In genomic region chr7:113621898-113622510, GRCm38 (mm10) we compare ENCODE assay signal across 14 mouse cellular contexts.
DNase-seq lines count a peak whose midpoint lies in the region; ATAC-seq lines count a peak whose summit lies in the region.
"Had no signal": no experiment of that assay in that cellular context is flagged by ENCODE, and none has a peak within 500 bp of the region (broad histone marks: within the 10 kb centered on the region; RNA-seq: fewer than 3 reads in every experiment).

No protein-coding gene starts in this region.

- ATAC-seq in heart, embryonic 13.5 days (ENCODE audit: extremely low read depth, insufficient number of reproducible peaks, low FRiP score, low TSS enrichment) = no peak
- no peak for ATAC-seq in midbrain, embryonic 14.5 days (ENCODE audit: low FRiP score, low TSS enrichment)
- no peak for ATAC-seq in midbrain, embryonic 13.5 days
- peak; percentile 40; the same call in 1 of the 2 replicates for ATAC-seq in hindbrain, embryonic 14.5 days (ENCODE audit: low FRiP score)
- peak; percentile 78 for ATAC-seq in neural tube, embryonic 14.5 days (ENCODE audit: low read depth)
- ATAC-seq in liver, embryonic 12.5 days = no peak
- ATAC-seq: activated CD4-positive, CD25-positive, alpha-beta regulatory T cell, adult 4 months; forebrain, embryonic 13.5 days; inflammation-experienced regulatory T-cells, adult 6 months had no signal

- H3K9me3 ChIP-seq in heart, embryonic 13.5 days = no peaks in the 10 kb centered on the region
- H3K9me3 ChIP-seq in heart, embryonic 10.5 days = no peaks in the 10 kb centered on the region
- H3K9me3 ChIP-seq in midbrain, embryonic 14.5 days (ENCODE audit: control insufficient read depth, low read length) = no peaks in the 10 kb centered on the region
- H3K9me3 ChIP-seq in midbrain, embryonic 13.5 days = no peaks in the 10 kb centered on the region
- H3K9me3 ChIP-seq in hindbrain, embryonic 14.5 days (ENCODE audit: control insufficient read depth, low read length) = no peaks in the 10 kb centered on the region
- no peaks in the 10 kb centered on the region for H3K9me3 ChIP-seq in neural tube, embryonic 14.5 days (ENCODE audit: control insufficient read depth, low read length)
- H3K9me3 ChIP-seq in liver, embryonic 12.5 days (replicated peaks) = no peaks in the 10 kb centered on the region
- H3K9me3 ChIP-seq: embryonic facial prominence, embryonic 13.5 days; forebrain, embryonic 13.5 days had no signal

- 54% methylated on average over 13 of the region's 13 CpGs for WGBS in heart, embryonic 13.5 days
- WGBS in heart, embryonic 10.5 days = 57% methylated on average over 13 of the region's 13 CpGs
- 70% methylated on average over 13 of the region's 13 CpGs for WGBS in midbrain, embryonic 14.5 days
- WGBS in midbrain, embryonic 13.5 days = 70% methylated on average over 13 of the region's 13 CpGs
- WGBS in hindbrain, embryonic 14.5 days = 39% methylated on average over 13 of the region's 13 CpGs
- 28% methylated on average over 13 of the region's 13 CpGs for WGBS in neural tube, embryonic 14.5 days
- WGBS in liver, embryonic 12.5 days (ENCODE audit: insufficient replicate concordance) = 31% methylated on average over 13 of the region's 13 CpGs

- peak overlapping the region; percentile 30; the same call in 1 of the 2 replicates for H3K4me2 ChIP-seq in heart, embryonic 13.5 days
- H3K4me2 ChIP-seq in midbrain, embryonic 14.5 days (ENCODE audit: low read length) = no peak overlapping the region
- no peak overlapping the region for H3K4me2 ChIP-seq in midbrain, embryonic 13.5 days (replicated peaks)
- no peak overlapping the region for H3K4me2 ChIP-seq in hindbrain, embryonic 14.5 days (replicated peaks)
- H3K4me2 ChIP-seq in neural tube, embryonic 14.5 days (ENCODE audit: low read depth, low read length) = no peak overlapping the region
- H3K4me2 ChIP-seq in liver, embryonic 12.5 days = no peak overlapping the region
- H3K4me2 ChIP-seq: embryonic facial prominence, embryonic 13.5 days; forebrain, embryonic 13.5 days had no signal

- H3K4me3 ChIP-seq in heart, embryonic 13.5 days = no peak overlapping the region
- no peak overlapping the region for H3K4me3 ChIP-seq in heart, embryonic 10.5 days
- H3K4me3 ChIP-seq in midbrain, embryonic 14.5 days (replicated peaks; ENCODE audit: low read depth, low read length) = no peak overlapping the region
- H3K4me3 ChIP-seq in midbrain, embryonic 13.5 days (replicated peaks) = no peak overlapping the region
- H3K4me3 ChIP-seq in hindbrain, embryonic 14.5 days (replicated peaks; ENCODE audit: low read length) = no peak overlapping the region
- no peak overlapping the region for H3K4me3 ChIP-seq in neural tube, embryonic 14.5 days (ENCODE audit: low read depth, low read length)
- H3K4me3 ChIP-seq in liver, embryonic 12.5 days = no peak overlapping the region
- H3K4me3 ChIP-seq: embryonic facial prominence, embryonic 13.5 days; forebrain, embryonic 13.5 days had no signal

- H3K27me3 ChIP-seq in heart, embryonic 13.5 days (replicated peaks) = no peaks in the 10 kb centered on the region
- H3K27me3 ChIP-seq in heart, embryonic 10.5 days (ENCODE audit: insufficient read depth, poor library complexity, severe bottlenecking) = no peaks in the 10 kb centered on the region
- H3K27me3 ChIP-seq in midbrain, embryonic 14.5 days (ENCODE audit: control insufficient read depth, insufficient read depth, low read length) = no peaks in the 10 kb centered on the region
- no peaks in the 10 kb centered on the region for H3K27me3 ChIP-seq in midbrain, embryonic 13.5 days
- no peaks in the 10 kb centered on the region for H3K27me3 ChIP-seq in hindbrain, embryonic 14.5 days (ENCODE audit: control insufficient read depth, insufficient read depth, low read length)
- no peaks in the 10 kb centered on the region for H3K27me3 ChIP-seq in neural tube, embryonic 14.5 days (ENCODE audit: control insufficient read depth, insufficient read depth, low read length)
- no peaks in the 10 kb centered on the region for H3K27me3 ChIP-seq in liver, embryonic 12.5 days (replicated peaks)
- H3K27me3 ChIP-seq: embryonic facial prominence, embryonic 13.5 days; forebrain, embryonic 13.5 days had no signal

- H3K36me3 ChIP-seq in heart, embryonic 13.5 days = no peaks in the 10 kb centered on the region
- no peaks in the 10 kb centered on the region for H3K36me3 ChIP-seq in heart, embryonic 10.5 days
- no peaks in the 10 kb centered on the region for H3K36me3 ChIP-seq in midbrain, embryonic 14.5 days (ENCODE audit: control insufficient read depth, insufficient read depth, low read length)
- no peaks in the 10 kb centered on the region for H3K36me3 ChIP-seq in midbrain, embryonic 13.5 days
- no peaks in the 10 kb centered on the region for H3K36me3 ChIP-seq in hindbrain, embryonic 14.5 days (replicated peaks; ENCODE audit: control insufficient read depth, insufficient read depth)
- no peaks in the 10 kb centered on the region for H3K36me3 ChIP-seq in neural tube, embryonic 14.5 days (ENCODE audit: control insufficient read depth, insufficient read depth, low read length)
- H3K36me3 ChIP-seq in liver, embryonic 12.5 days = no peaks in the 10 kb centered on the region
- H3K36me3 ChIP-seq: embryonic facial prominence, embryonic 13.5 days had no signal

- no peak overlapping the region for H3K9ac ChIP-seq in heart, embryonic 13.5 days
- H3K9ac ChIP-seq in midbrain, embryonic 14.5 days (replicated peaks; ENCODE audit: low read length) = no peak overlapping the region
- no peak overlapping the region for H3K9ac ChIP-seq in midbrain, embryonic 13.5 days (replicated peaks)
- H3K9ac ChIP-seq in hindbrain, embryonic 14.5 days = no peak overlapping the region
- H3K9ac ChIP-seq in neural tube, embryonic 14.5 days (replicated peaks; ENCODE audit: low read depth, low read length) = no peak overlapping the region
- no peak overlapping the region for H3K9ac ChIP-seq in liver, embryonic 12.5 days
- H3K9ac ChIP-seq: embryonic facial prominence, embryonic 13.5 days; forebrain, embryonic 13.5 days; liver, embryonic 14.5 days had no signal

- DNase-seq in heart, embryonic 10.5 days (ENCODE audit: low spot score) = no peak
- DNase-seq in midbrain, embryonic 14.5 days = peak; percentile 31
- DNase-seq in hindbrain, embryonic 14.5 days (ENCODE audit: low spot score) = peak; percentile 60
- no peak for DNase-seq in ovary, postnatal 36 days (ENCODE audit: low spot score)
- DNase-seq: cerebellum, adult 2 months had no signal

- H3K4me1 ChIP-seq in heart, embryonic 13.5 days = peaks cover 19% of the 10 kb centered on the region
- H3K4me1 ChIP-seq in heart, embryonic 10.5 days = peaks cover 4% of the 10 kb centered on the region; the same call in 1 of the 2 replicates
- no peaks in the 10 kb centered on the region; the same call in 1 of the 2 replicates for H3K4me1 ChIP-seq in midbrain, embryonic 14.5 days (ENCODE audit: control insufficient read depth, insufficient read depth, low read length)
- peaks cover 4% of the 10 kb centered on the region for H3K4me1 ChIP-seq in midbrain, embryonic 13.5 days (replicated peaks)
- peaks cover 9% of the 10 kb centered on the region; the same call in 1 of the 2 replicates for H3K4me1 ChIP-seq in hindbrain, embryonic 14.5 days (replicated peaks; ENCODE audit: control insufficient read depth, insufficient read depth, low read length)
- peaks cover 6% of the 10 kb centered on the region; the same call in 1 of the 2 replicates for H3K4me1 ChIP-seq in neural tube, embryonic 14.5 days (ENCODE audit: control insufficient read depth, insufficient read depth, low read length)
- no peaks in the 10 kb centered on the region; the same call in 1 of the 2 replicates for H3K4me1 ChIP-seq in liver, embryonic 12.5 days
- H3K4me1 ChIP-seq: embryonic facial prominence, embryonic 13.5 days; forebrain, embryonic 13.5 days had no signal

- H3K27ac ChIP-seq in heart, embryonic 13.5 days (replicated peaks) = no peak overlapping the region
- H3K27ac ChIP-seq in heart, embryonic 10.5 days = no peak overlapping the region
- no peak overlapping the region for H3K27ac ChIP-seq in midbrain, embryonic 14.5 days (replicated peaks; ENCODE audit: low read depth, low read length)
- no peak overlapping the region for H3K27ac ChIP-seq in midbrain, embryonic 13.5 days
- peak overlapping the region; percentile 63; the same call in 1 of the 2 replicates for H3K27ac ChIP-seq in hindbrain, embryonic 14.5 days
- H3K27ac ChIP-seq in neural tube, embryonic 14.5 days (ENCODE audit: low read depth, low read length) = no peak overlapping the region
- no peak overlapping the region for H3K27ac ChIP-seq in liver, embryonic 12.5 days
- H3K27ac ChIP-seq: embryonic facial prominence, embryonic 13.5 days; forebrain, embryonic 13.5 days; liver, embryonic 14.5 days had no signal

Comparison
In these comparisons a context has a peak if more than half of its experiments do, and no peak if none do; other contexts are left out.
1. ATAC-seq: peak in hindbrain, embryonic 14.5 days (single experiment) and neural tube, embryonic 14.5 days (single experiment); none in heart, embryonic 13.5 days (single experiment), midbrain, embryonic 14.5 days (single experiment), midbrain, embryonic 13.5 days (single experiment) and liver, embryonic 12.5 days (single experiment).
2. DNase-seq: peak in midbrain, embryonic 14.5 days (single experiment) and hindbrain, embryonic 14.5 days (single experiment); none in heart, embryonic 10.5 days (single experiment) and ovary, postnatal 36 days (single experiment).